Mouse (Mus musculus) embryonic facial prominence, embryonic 11.5 days (tissue): ENCODE measurements at regions not wholly inside any gene's neighbourhood (a gene's known extent, or its start where the extent isn't known, plus 50 kb on each side); places are given as distances from the start of the nearest gene placed in this dataset.
A peak's percentile ranks its signal among the peaks of the same experiment; 100 is the strongest.

ENCODE experiments used
- ATAC-seq: fragments of 200-750 bp; cut with Nextera tagmentation; replicated peaks from 2 replicates; pipeline ENCODE4 v1.8.0; 2017; ENCODE audit warnings: low read depth; ENCODE audit not compliant: insufficient number of reproducible peaks, low FRiP score, low TSS enrichment
- DNase-seq: peaks from one replicate; pipeline ENCODE4 v3.0.0-alpha.2; 2015; ENCODE audit warnings: low spot score
- H3K27ac ChIP-seq: fragments of 300-500 bp; sonication (generic); replicated peaks from 2 replicates; pipeline ENCODE4 v1.5.1; 2014; ENCODE audit warnings: mild to moderate bottlenecking, low read depth, low read length, control low read depth
- H3K27me3 ChIP-seq: fragments of 300-500 bp; sonication (generic); 2 replicates; pipeline ENCODE4 v1.6.1; 2014; ENCODE audit warnings: mild to moderate bottlenecking, low read length, moderate library complexity, mixed read lengths; ENCODE audit not compliant: control insufficient read depth, insufficient read depth
- H3K36me3 ChIP-seq: fragments of 300-500 bp; sonication (generic); replicated peaks from 2 replicates; pipeline ENCODE4 v1.6.1; 2014; ENCODE audit warnings: low read depth, mild to moderate bottlenecking, low read length, moderate library complexity, mixed read lengths; ENCODE audit not compliant: control insufficient read depth, insufficient read depth
- H3K4me1 ChIP-seq: fragments of 300-500 bp; sonication (generic); 2 replicates; pipeline ENCODE4 v1.6.1; 2014; ENCODE audit warnings: low read length, mixed read lengths; ENCODE audit not compliant: control insufficient read depth, insufficient read depth
- H3K4me2 ChIP-seq: fragments of 300-500 bp; sonication (generic); 2 replicates; pipeline ENCODE4 v1.6.1; 2014; ENCODE audit warnings: low read depth, mild to moderate bottlenecking, control low read depth, low read length, moderate library complexity
- H3K4me3 ChIP-seq: fragments of 300-500 bp; sonication (generic); 2 replicates; pipeline ENCODE4 v1.5.1; 2014; ENCODE audit warnings: low read depth, low read length, control low read depth
- H3K9ac ChIP-seq: fragments of 300-500 bp; sonication (generic); replicated peaks from 2 replicates; pipeline ENCODE4 v1.6.1; 2014; ENCODE audit warnings: mild to moderate bottlenecking, control low read depth, low read length
- H3K9me3 ChIP-seq: fragments of 300-500 bp; sonication (generic); replicated peaks from 2 replicates; pipeline ENCODE4 v1.6.1; 2016; ENCODE audit warnings: mild to moderate bottlenecking, low read length, inconsistent platforms, mixed read lengths; ENCODE audit not compliant: control insufficient read depth
- WGBS: fragments of 180-500 bp; shearing (Covaris S2); extraction: QIAGEN DNeasy Blood & Tissue Kit; methylation state at CpG from one replicate; pipeline ENCODE4 v1.1.7; 2014; 5-methylcytosine and 5-hydroxymethylcytosine counted together

GRCm38 (mm10) chr15:97125836-97126822, 70.4 kb upstream of the Slc38a4 start:
- H3K9me3 ChIP-seq = no peaks in the 10 kb centered on the region

GRCm38 (mm10) chr15:97122263-97122662, 66.5 kb upstream of the Slc38a4 start:
- Histone ChIP-seq H3K27me3 (no peaks in the 10 kb centered on the region), H3K27ac (no peak overlapping the region), H3K9me3 (no peaks in the 10 kb centered on the region), H3K9ac (no peak overlapping the region), H3K4me1 (no peaks in the 10 kb centered on the region), H3K4me3 (no peak overlapping the region), H3K36me3 (no peaks in the 10 kb centered on the region), H3K4me2 (no peak overlapping the region)
- DNase-seq = no peak
- WGBS = 82% methylated on average over 6 of the region's 6 CpGs
- ATAC-seq = no peak

More at GRCm38 (mm10) chr15:97125836-97126822, 70.4 kb upstream of the Slc38a4 start:
- no peak overlapping the region for H3K4me2 ChIP-seq
- H3K36me3 ChIP-seq = no peaks in the 10 kb centered on the region
- whole genome bisulfite sequencing = 82% methylated on average over 15 of the region's 15 CpGs
- ATAC-seq (no peak), DNase-seq (no peak)
- no peaks in the 10 kb centered on the region for H3K27me3 ChIP-seq
- no peak overlapping the region for H3K9ac ChIP-seq
- no peaks in the 10 kb centered on the region for H3K4me1 ChIP-seq
- no peak overlapping the region for H3K27ac ChIP-seq
- H3K4me3 ChIP-seq = no peak overlapping the region

- H3K27me3 ChIP-seq = no peaks in the 10 kb centered on the region
- no peak overlapping the region for H3K4me2 ChIP-seq
- WGBS = 80% methylated on average over 19 of the region's 19 CpGs
- H3K9ac ChIP-seq = no peak overlapping the region
- no peaks in the 10 kb centered on the region for H3K9me3 ChIP-seq
- H3K27ac ChIP-seq = no peak overlapping the region
- H3K36me3 ChIP-seq = no peaks in the 10 kb centered on the region
- DNase-seq (peak; percentile 31), ATAC-seq (no peak)
- H3K4me1 ChIP-seq = no peaks in the 10 kb centered on the region
- no peak overlapping the region for H3K4me3 ChIP-seq
These were observed 56.9 kb upstream of the Slc38a4 start for GRCm38 (mm10) chr15:97112452-97113200.

- Histone ChIP-seq H3K9me3 (no peaks in the 10 kb centered on the region), H3K4me3 (no peak overlapping the region), H3K27ac (peak overlapping the region; percentile 78), H3K4me1 (no peaks in the 10 kb centered on the region), H3K9ac (no peak overlapping the region), H3K4me2 (no peak overlapping the region), H3K27me3 (no peaks in the 10 kb centered on the region), H3K36me3 (no peaks in the 10 kb centered on the region)
- WGBS = 46% methylated on average over 11 of the region's 11 CpGs
- peak; percentile 80 for DNase-seq
- ATAC-seq = 0 out of 2 replicates have a peak, but pooled peaks have one; percentile 44
These were observed 55.8 kb upstream of the Slc38a4 start for GRCm38 (mm10) chr15:97111320-97112192.

- DNase-seq (no peak), ATAC-seq (no peak)
These were observed 52.0 kb upstream of the Slc38a4 start for GRCm38 (mm10) chr15:97107779-97108178.

GRCm38 (mm10) chr15:97106556-97106955, 50.8 kb upstream of the Slc38a4 start:
- H3K36me3 ChIP-seq = no peaks in the 10 kb centered on the region
- H3K9ac ChIP-seq = no peak overlapping the region
- H3K4me1 ChIP-seq = no peaks in the 10 kb centered on the region
- H3K27ac ChIP-seq = no peak overlapping the region
- DNase-seq (no peak), ATAC-seq (no peak)
- no peaks in the 10 kb centered on the region for H3K27me3 ChIP-seq
- no peak overlapping the region for H3K4me3 ChIP-seq
- WGBS = 83% methylated on average over 6 of the region's 6 CpGs
- H3K9me3 ChIP-seq = no peaks in the 10 kb centered on the region
- H3K4me2 ChIP-seq = no peak overlapping the region

More at GRCm38 (mm10) chr15:97107779-97108178, 52.0 kb upstream of the Slc38a4 start:
- no peak overlapping the region for H3K4me3 ChIP-seq
- H3K36me3 ChIP-seq = no peaks in the 10 kb centered on the region
- no peaks in the 10 kb centered on the region for H3K9me3 ChIP-seq
- H3K4me2 ChIP-seq = no peak overlapping the region
- H3K4me1 ChIP-seq = no peaks in the 10 kb centered on the region
- H3K27me3 ChIP-seq = no peaks in the 10 kb centered on the region
- H3K9ac ChIP-seq = no peak overlapping the region
- WGBS = 33% methylated on average over 10 of the region's 10 CpGs
- no peak overlapping the region for H3K27ac ChIP-seq
